Mouse (Mus musculus): Measurements from ENCODE around the gene Eln.

- TF ChIP-seq POLR2A (IDR thresholded peaks at IDR 0.05; ENCODE audit: control insufficient read depth, extremely low read depth, insufficient read depth, low read length, poor library complexity) (no peak), CTCF (IDR thresholded peaks at IDR 0.05; ENCODE audit: borderline replicate concordance, control insufficient read depth, extremely low read depth, insufficient read depth, low read length, poor library complexity) (no peak)
These were observed 18.3 kb upstream of the Eln start for GRCm38 (mm10) chr5:134765441-134765840.
